Mouse (Mus musculus): ENCODE data around the gene Onecut1. TPM values are rescaled to one million over a fixed set of nuclear protein-coding genes. Genes with fewer than 3 reads are reported as not detected.

Onecut1 gene
- total RNA-seq, 2 experiments from 2014 or later: not detected

GRCm38 (mm10) chr9:74858111-74858510 lies 3.6 kb upstream of the Onecut1 start:
- no peak for ATAC-seq (replicated peaks; ENCODE audit: poor library complexity)

DNA sequence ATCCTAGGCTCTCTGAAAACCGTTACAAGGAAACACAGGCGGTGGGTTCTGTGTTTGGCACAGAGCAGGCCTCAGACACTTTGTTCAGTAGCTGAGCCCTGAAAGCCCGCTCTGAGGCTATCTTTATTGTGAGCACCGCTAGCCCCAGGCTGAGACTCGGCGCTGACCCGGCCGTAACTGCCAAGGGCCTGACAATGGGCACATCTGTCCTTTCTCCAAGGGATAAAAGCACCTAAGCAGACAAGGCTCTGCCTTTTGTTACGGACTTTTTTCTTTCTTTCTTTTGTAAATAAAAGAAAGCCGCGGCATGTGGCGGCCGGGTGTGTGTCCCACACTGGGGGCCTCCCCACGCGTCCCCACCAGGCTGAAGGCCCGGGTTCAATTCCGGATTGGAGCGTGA lies 1.3 kb upstream of the Onecut1 start:
- no peak for ATAC-seq (replicated peaks; ENCODE audit: poor library complexity)

GRCm38 (mm10) chr9:74862096-74862780 lies 517 bp downstream of the Onecut1 start:
- ATAC-seq (replicated peaks; ENCODE audit: poor library complexity): no peak

DNA sequence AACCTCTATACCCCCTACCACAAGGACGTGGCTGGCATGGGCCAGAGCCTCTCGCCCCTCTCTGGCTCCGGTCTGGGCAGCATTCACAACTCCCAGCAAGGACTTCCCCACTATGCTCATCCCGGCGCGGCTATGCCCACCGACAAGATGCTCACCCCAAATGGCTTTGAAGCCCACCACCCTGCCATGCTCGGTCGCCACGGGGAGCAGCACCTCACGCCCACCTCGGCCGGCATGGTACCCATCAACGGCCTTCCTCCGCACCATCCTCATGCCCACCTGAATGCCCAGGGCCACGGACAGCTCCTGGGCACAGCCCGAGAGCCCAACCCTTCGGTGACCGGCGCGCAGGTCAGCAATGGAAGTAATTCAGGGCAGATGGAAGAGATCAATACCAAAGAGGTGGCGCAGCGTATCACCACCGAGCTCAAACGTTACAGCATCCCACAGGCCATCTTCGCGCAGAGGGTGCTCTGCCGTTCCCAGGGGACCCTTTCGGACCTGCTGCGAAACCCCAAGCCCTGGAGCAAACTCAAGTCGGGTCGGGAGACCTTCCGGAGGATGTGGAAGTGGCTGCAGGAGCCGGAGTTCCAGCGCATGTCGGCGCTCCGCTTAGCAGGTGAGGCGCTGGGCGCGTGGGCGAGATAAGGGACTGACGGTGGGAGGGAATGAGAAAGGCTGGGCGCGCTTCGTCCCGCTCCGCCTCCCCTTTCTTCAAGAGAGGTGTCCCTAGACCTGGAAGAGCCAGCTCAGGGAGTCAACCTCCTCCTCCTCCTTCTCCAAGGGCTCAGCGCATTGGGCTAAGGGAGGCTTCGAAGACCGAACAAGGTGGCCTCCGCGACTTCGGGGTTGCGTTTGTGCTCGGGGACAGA lies 1.3 kb downstream of the Onecut1 start:
- ATAC-seq (replicated peaks; ENCODE audit: poor library complexity): no peak

DNA sequence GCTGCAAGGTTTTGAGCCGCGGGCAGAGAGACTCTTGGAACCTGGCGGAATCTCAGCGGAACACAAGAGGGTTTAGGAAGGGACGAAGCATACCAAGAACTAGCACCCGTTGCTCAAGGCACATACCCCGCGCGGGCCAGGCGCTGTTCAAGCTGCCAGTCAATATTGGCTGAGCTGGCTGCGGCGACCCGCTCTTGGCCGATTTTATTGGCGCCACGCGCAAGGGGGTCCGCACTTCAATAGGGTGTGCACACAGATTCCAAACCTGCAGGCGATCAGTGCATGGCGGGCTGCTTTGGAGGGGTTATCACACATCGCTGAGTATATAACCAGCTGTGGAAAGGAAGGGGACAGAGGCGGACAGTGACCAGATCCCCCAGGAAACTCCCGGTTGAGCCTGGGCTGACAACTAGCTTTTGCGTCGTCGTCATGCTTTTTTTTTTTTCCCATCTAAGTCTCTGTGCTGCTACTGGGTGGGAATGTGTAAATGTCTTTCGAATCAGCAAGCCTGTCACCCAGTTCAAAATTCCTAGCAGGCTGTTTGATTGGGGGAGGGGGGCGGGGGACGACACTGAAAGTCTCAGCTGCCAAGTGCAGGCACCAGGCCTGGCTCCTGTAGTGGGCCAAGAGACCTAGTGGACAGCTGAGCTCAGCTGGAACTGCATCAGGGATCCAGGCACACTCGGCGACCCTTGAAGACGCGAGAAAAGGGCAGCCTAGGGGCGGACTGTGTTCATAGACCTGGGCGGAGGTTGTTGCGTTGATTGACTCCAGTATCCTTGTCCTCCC lies 2.1 kb downstream of the Onecut1 start:
- no peak for ATAC-seq (replicated peaks; ENCODE audit: poor library complexity)

GRCm38 (mm10) chr9:74864471-74864870 lies 2.8 kb downstream of the Onecut1 start:
- no peak for ATAC-seq (replicated peaks; ENCODE audit: poor library complexity)

- ATAC-seq (replicated peaks; ENCODE audit: poor library complexity): no peak
These were observed 5.0 kb downstream of the Onecut1 start for GRCm38 (mm10) chr9:74866596-74867313.

DNA sequence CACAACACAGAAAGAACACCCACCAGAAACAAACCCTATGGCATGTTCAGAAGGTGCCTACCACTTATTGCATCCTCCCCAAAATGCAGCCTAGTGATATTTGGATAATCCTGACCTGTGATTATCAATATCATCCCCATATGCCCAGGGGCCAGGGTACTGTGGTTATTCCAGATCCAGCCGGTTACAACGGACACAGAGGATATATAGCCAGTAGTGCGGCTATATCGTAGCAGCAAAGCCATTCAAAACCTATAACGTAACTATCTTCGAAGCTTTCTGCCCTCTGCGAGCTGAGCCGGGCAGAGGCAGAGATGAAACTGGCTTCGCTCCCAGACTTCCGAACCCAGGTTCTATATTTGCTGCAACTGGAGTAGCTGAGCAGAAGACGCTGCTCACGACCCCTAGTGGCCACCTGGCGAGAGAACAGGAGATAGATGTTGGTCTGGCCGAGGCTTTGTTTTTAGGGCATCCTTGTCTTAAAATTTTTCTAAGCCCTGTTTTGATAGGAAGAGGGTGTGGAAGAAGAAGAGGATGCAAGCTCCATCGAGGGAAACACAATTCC lies 6.0 kb downstream of the Onecut1 start:
- peak; percentile 51 for ATAC-seq (replicated peaks; ENCODE audit: poor library complexity)

DNA sequence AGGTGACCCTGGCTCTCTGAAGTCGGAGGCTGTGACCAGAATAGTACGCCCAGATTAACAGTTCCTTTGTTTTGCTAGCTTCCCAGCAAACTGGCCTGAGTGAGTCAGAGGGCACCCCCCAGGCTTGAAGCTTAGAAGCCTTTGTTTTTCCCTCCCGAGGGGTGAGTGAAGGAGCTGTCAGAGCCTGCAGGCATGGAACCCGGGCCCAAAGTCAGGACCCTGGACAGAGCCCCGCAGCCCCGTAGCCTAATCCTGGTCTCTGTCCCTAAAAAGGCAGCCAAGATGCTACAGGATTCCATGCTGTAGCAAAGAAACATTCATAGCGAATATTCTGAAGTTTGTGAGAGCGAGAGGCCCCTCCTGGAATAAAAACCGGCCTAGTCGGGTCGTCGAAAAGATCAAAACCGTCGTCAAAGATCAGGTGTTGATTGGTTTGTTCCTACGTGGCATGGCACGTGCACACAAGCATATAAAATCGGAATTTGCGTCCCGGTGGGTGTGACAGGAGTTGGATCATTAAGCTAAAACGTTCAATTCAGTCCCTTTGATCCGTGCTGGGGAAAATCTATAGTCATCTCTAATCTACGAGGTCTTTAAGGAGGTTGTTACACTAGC lies 6.7 kb downstream of the Onecut1 start:
- no peak for ATAC-seq (replicated peaks; ENCODE audit: poor library complexity)

DNA sequence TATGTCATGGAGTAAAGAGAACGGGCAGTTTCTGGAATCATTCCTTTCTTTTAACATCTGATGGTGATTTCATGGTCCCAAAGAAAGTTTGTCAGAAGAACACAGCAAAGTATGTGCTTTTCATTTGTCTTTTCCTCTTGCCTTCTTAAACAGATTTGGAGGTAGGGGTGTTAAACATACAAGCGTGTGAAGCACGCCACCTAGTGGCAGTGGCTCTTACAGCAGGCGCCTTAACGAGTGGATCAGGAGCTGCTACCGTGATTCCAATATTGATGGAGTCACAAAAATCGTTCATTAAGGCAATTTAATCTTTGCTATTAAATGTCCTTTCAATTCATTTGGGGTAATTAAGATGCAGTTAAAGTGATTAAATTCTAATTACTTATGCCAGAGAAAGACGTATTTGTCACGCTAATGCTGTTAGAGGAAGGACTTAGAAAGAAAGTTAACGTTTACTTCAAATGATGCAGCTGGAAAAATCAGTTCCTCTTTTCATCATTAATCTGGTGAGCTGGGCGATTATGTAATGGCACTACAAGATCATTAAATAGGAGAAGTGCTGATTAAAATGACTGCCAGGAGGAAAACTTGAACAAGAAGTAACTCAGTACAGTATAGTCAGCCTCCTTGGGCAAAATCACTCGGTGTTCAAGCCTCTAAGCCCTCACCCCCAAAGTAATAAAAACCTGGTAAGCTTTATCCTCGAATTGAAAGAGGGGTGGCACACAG lies 9.4 kb downstream of the Onecut1 start:
- ATAC-seq (replicated peaks; ENCODE audit: poor library complexity): peak; percentile 76

DNA sequence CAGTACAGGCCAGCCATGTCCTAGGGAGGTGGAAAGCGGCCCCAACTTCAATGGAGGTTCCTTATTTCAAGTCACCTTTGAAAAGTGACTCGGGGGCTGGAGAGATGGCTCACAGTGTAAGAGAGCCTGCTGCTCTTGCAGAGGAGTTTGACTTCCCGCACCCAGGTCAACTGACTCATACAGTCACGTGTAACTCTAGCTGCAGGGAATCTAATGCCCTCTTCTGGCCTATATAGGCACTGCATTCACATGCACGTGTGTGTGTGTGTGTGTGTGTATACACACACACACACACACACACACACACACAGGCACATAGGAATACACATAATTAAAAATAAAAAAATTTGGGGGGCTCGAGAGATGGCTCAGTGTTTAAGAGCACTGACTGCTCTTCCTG lies 14.6 kb downstream of the Onecut1 start:
- ATAC-seq (replicated peaks; ENCODE audit: poor library complexity): peak; percentile 34; the same call in 1 of the 2 replicates

- no peak for ATAC-seq (replicated peaks; ENCODE audit: poor library complexity)
These were observed 16.0 kb downstream of the Onecut1 start for GRCm38 (mm10) chr9:74877709-74878108.

GRCm38 (mm10) chr9:74887866-74888265 lies 26.1 kb downstream of the Onecut1 start:
- ATAC-seq (replicated peaks; ENCODE audit: poor library complexity): no peak

DNA sequence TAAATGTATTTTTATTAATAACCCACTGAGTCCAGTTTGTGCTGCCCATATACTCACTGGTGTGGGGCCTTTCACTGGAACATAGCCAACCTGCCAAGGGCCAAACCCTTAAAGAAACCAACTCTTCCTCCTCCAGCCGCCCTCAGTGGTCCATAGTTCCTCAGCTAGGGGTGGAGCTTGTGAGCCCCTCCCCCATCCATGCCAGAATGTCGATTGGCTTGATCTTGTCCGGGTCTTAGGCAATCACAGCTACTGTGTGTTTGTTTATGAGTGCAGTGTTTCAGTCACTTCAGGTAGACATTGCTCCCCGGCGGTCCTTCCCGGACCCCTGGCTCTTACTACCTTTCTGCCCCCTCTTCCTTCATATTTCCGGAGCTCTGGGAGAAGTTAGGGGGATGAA lies 35.0 kb downstream of the Onecut1 start:
- ATAC-seq (replicated peaks; ENCODE audit: poor library complexity): no peak

DNA sequence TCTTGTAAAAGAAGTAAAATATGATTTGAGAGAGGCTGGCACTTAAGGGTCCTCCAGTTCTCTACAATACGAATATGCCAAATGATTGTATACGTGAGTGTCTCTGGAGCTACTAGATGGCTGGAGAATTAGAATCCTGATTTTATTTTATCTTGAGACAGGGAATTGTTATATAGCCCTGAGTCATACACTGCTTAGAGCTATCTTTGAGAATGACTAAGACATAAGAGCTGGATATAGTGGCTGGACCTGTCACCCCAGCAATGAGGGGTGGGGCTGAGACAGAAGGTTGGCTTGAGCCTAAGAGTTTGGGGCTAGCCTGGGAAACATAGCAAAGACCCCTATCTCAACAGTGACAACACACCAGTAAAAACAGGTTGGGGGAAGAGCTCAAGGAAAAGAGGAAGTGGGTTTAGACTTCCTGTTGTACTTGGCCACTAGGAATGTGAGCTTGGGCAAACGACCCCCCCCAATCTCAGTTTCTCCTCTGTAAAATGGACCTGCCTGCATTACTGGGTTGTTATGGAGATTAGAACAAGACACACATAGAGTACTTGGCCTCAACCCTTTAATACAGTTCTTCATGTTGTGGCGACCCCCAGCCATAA lies 35.8 kb downstream of the Onecut1 start:
- ATAC-seq (replicated peaks; ENCODE audit: poor library complexity): peak; percentile 46

DNA sequence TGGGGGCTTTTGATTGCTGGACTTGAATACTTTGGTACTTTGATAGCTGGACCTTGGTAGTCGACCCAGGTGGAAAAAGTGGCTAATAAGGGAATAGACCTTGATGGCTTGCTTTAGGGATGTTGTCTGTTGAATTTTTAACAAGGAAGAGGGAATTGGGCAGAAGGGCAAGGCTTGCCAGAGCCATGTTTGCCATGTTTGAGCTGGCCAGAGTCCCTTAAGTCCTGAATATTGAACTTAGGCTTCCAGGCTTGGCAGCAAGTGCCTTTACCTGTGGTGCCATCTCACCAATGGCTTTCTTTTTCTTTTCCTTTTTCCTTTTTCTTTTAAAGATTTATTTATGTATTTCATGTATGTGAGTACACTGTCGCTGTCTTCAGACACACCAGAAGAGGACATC lies 38.4 kb downstream of the Onecut1 start:
- no peak for ATAC-seq (replicated peaks; ENCODE audit: poor library complexity)

DNA sequence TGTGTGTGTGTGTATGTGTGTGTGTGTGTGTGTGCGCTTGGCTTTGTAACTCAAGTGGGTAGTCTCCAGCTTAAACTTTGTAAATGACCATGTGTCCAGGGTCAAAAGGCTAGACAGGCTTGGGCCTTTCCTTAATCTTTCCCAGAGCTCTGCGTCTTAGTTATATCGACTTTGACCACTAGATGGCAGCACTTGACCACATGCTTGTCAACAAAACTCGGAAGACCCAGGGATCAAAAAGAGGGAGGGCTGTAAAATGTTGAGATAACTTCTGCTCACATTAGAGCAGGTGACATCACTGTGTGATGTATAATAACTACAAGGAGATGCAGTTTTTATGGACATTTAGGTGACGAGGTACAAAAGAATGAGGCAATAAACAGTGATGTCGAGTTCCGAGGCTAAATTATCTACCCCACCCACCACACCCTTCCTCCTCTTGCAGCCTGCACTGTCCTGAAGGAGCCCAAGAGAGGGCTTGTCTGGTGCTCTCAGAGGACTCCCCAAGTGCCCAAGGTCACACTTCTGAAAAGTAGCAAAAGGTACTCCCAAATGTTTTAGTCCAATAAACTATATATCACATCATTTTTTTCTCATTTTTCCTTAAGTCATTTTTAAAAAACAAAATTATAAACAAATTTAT lies 43.3 kb downstream of the Onecut1 start:
- peak; percentile 94 for ATAC-seq (replicated peaks; ENCODE audit: poor library complexity)

DNA sequence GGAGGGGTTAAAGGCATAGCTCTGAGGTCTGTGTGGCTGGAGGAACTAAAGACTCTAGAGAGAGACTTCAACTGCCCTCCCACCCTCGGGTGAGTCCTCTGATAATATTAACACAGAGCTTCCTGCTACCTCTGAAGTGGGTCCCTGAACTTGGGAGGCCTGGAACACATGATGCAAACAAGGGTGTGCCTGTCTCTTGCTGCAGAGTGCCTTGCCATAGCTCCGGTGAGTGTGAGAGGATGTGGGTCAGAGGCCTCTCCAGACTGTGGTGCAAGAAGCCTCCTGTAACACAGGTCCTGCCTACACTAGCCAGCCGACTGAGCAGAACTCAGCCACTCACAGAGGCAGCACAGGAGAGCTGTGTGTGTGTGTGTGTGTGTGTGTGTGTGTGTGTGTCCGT lies 45.2 kb downstream of the Onecut1 start:
- peak; percentile 69 for ATAC-seq (replicated peaks; ENCODE audit: poor library complexity)

Data from megakaryocyte progenitor cell, adult 5-6 weeks (primary cell).